Mouse (Mus musculus): ENCODE measurements around the gene Kcnmb4. TPM values are rescaled to one million over a fixed set of nuclear protein-coding genes. Genes with fewer than 3 reads are reported as not detected.

Gene Kcnmb4
- polyA plus RNA-seq, 1 experiment from 2014 or later: 13.1 TPM

Other genes starting within 250 kb of the Kcnmb4 start
- gene Ptprb, start 198.4 kb downstream of the Kcnmb4 start, polyA plus RNA-seq (2016; fragmentation: Nextera tagmentation; extraction: Ambion mirVana): 3.2 and 4.2 TPM in 2 replicates
- 122 and 123 TPM in 2 replicates for gene Cnot2, start 107.6 kb upstream of the Kcnmb4 start, polyA plus RNA-seq (2016; fragmentation: Nextera tagmentation; extraction: Ambion mirVana)